Mouse (Mus musculus) forebrain, embryonic 13.5 days (tissue): ENCODE measurements around the gene Ifitm6. TPM values are rescaled to one million over a fixed set of nuclear protein-coding genes. Genes with fewer than 3 reads are reported as not detected.

ENCODE experiments used
- ATAC-seq: fragments of 200-750 bp; cut with Nextera tagmentation; 2 replicates; pipeline ENCODE4 v1.8.0; 2017
- H3K27ac ChIP-seq: fragments of 300-500 bp; sonication (generic); 2 replicates; pipeline ENCODE4 v1.5.1; 2015; ENCODE audit warnings: inconsistent platforms, mild to moderate bottlenecking, moderate library complexity
- H3K27me3 ChIP-seq: fragments of 300-500 bp; sonication (generic); 2 replicates; pipeline ENCODE4 v1.6.1; 2015; ENCODE audit warnings: mild to moderate bottlenecking, inconsistent platforms
- H3K36me3 ChIP-seq: fragments of 300-500 bp; sonication (generic); 2 replicates; pipeline ENCODE4 v1.6.1; 2015; ENCODE audit warnings: mild to moderate bottlenecking, inconsistent platforms; ENCODE audit not compliant: poor library complexity, severe bottlenecking
- H3K4me1 ChIP-seq: fragments of 300-500 bp; sonication (generic); 2 replicates; pipeline ENCODE4 v1.6.1; 2015; ENCODE audit warnings: inconsistent platforms
- H3K4me2 ChIP-seq: fragments of 300-500 bp; sonication (generic); 2 replicates; pipeline ENCODE4 v1.6.1; 2015; ENCODE audit warnings: inconsistent platforms, mild to moderate bottlenecking, moderate library complexity
- H3K4me3 ChIP-seq: fragments of 300-500 bp; sonication (generic); 2 replicates; pipeline ENCODE4 v1.5.1; 2015; ENCODE audit warnings: mild to moderate bottlenecking, inconsistent platforms
- H3K9ac ChIP-seq: fragments of 300-500 bp; sonication (generic); 2 replicates; pipeline ENCODE4 v1.6.1; 2015; ENCODE audit warnings: mild to moderate bottlenecking, inconsistent platforms
- H3K9me3 ChIP-seq: fragments of 300-500 bp; sonication (generic); replicated peaks from 2 replicates; pipeline ENCODE4 v1.6.1; 2016; ENCODE audit warnings: inconsistent platforms
- WGBS: fragments of 180-500 bp; shearing (Covaris S2); methylation state at CpG from one replicate; pipeline ENCODE4 v1.1.7; 2015; 5-methylcytosine and 5-hydroxymethylcytosine counted together
- polyA plus RNA-seq: library from polyadenylated mRNA; unstranded; fragments of >200 nt; fragmentation: Nextera tagmentation; extraction: Ambion mirVana; gene quantifications from 2 replicates; pipeline ENCODE4 v1.2.1, GENCODE M21; 2015

Gene Ifitm6
- polyA plus RNA-seq, 1 experiment from 2014 or later, result not detected

DNA sequence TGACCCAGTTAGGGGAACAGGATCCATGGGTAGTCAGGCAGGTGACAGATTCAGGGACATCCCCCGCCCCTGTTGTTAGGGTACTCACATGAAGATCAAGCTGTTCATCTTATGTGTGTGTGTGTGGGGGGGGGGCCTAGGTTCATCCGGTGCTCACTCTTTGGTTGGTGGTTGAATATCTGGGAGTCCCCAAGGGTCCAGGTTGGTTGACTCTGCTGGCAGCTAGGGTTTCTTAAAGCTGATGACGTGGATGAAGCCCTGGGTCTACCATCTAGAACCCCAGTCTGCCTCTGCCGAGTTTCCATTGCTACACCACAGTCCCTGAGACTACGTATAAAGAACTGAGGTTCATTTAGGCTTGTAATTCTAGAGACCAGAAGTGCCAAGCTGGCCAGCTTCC, 1.3 kb upstream of the Ifitm6 start:
- Histone ChIP-seq H3K4me3 (no peak overlapping the region), H3K9me3 (no peaks in the 10 kb centered on the region), H3K36me3 (no peaks in the 10 kb centered on the region), H3K4me2 (no peak overlapping the region), H3K27me3 (no peaks in the 10 kb centered on the region), H3K4me1 (no peaks in the 10 kb centered on the region), H3K27ac (no peak overlapping the region), H3K9ac (no peak overlapping the region)
- WGBS, result 91% methylated on average over 5 of the region's 5 CpGs
- ATAC-seq, result no peak

DNA sequence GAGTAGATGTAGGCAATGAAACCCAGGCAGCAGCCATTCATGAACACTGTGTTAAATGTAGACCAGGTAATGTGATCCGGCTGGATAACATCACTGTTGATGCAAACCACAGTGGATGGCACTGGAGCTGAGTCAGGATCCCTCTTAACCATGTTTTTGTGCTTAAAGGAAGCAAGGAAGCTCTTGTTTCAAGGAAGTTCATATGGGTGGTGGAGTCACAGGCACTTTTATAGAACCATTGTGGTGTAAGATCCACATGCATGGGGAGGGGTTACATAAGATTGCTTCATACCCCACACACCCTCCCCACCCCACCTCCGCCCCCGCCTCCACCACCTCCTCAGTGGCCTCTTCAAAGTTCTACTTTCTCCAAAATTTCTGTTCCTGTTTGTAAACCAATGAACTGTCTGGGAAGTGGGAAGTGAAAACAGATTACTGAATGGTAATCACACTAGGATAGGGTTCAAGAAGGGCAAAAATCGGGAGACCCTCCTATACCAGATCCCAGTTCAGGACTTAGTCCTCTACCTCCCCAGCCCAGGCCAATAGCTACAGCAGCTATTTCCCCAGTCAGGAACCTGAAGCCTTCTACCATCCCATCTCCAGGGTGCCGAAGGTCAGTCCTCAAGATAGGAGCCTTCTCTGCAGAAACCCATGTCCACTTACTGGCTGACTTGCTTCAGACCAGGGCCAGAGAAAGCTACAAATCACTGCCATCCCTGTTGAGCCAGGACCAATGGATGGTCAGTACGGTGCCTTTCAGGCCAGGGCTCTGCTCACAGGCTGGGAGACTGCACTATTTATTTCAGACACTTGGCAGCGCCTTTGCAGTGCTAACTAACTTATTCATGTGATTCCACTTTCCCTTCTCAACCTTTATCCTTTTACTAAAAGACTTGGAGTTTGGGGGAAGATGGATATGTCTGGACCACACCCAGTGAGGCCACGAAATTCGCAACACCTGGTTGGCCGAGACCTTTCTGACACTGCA, 722 bp downstream of the Ifitm6 start:
- H3K27me3 ChIP-seq, result no peaks in the 10 kb centered on the region
- no peaks in the 10 kb centered on the region for H3K4me1 ChIP-seq
- H3K36me3 ChIP-seq, result no peaks in the 10 kb centered on the region
- no peak overlapping the region for H3K9ac ChIP-seq
- no peak overlapping the region for H3K4me2 ChIP-seq
- no peak overlapping the region for H3K27ac ChIP-seq
- WGBS, result 90% methylated on average over 10 of the region's 10 CpGs
- H3K9me3 ChIP-seq, result no peaks in the 10 kb centered on the region
- H3K4me3 ChIP-seq, result no peak overlapping the region
- no peak for ATAC-seq

DNA sequence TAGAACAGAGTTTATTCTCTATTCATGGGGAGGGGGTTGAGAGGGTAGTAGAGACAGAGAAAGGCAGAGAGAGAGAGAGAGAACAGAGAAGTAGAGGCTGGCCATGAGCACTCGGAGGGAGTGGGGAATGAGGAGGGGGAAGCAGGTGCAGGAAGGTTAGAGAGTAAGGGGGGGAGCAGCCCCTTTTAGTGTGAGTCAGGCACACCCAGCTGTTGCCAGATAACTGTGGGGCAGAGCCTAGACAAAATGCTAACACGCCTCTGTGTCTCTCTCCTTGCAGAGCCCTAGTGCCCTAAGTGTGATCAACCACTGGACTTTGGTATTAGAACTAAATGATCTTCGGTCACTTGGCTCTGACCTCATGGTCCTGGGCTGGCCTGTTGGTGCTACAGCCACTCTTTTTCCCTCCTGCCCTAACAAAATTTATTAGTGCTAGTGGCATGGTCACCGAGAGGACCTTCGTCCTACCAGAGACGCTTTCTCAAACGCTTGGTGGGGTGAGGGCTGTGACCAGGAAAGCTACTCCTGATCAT, 6.4 kb downstream of the Ifitm6 start:
- Histone ChIP-seq H3K4me1 (peaks cover 5% of the 10 kb centered on the region), H3K9me3 (no peaks in the 10 kb centered on the region), H3K9ac (no peak overlapping the region), H3K4me3 (no peak overlapping the region), H3K4me2 (no peak overlapping the region), H3K27ac (no peak overlapping the region), H3K27me3 (no peaks in the 10 kb centered on the region), H3K36me3 (no peaks in the 10 kb centered on the region)
- no peak for ATAC-seq
- 88% methylated on average over 7 of the region's 7 CpGs for WGBS

- no peak for ATAC-seq
- H3K36me3 ChIP-seq, result no peaks in the 10 kb centered on the region
- no peaks in the 10 kb centered on the region for H3K27me3 ChIP-seq
- 0 out of 2 replicates have a peak within 1 kb of the TSS, but pooled peaks have one; percentile 26 for H3K9ac ChIP-seq
- 41% methylated on average over 10 of the region's 10 CpGs for WGBS
- H3K4me1 ChIP-seq, result peaks cover 5% of the 10 kb centered on the region
- no peak within 1 kb of the TSS for H3K4me3 ChIP-seq
- no peaks in the 10 kb centered on the region for H3K9me3 ChIP-seq
- no peak within 1 kb of the TSS for H3K27ac ChIP-seq
- H3K4me2 ChIP-seq, result peak within 1 kb of the TSS; percentile 17
Measured at GRCm38 (mm10) chr7:141010593-141010992, 7.1 kb downstream of the Ifitm6 start, which contains the start of gene Ifitm3. Gene Ifitm3 (minus strand): TSS chr7:141010770.

- no peak overlapping the region for H3K4me2 ChIP-seq
- no peak overlapping the region for H3K27ac ChIP-seq
- 91% methylated on average over 9 of the region's 9 CpGs for WGBS
- no peak overlapping the region for H3K4me3 ChIP-seq
- ATAC-seq, result no peak
- peaks cover 5% of the 10 kb centered on the region for H3K4me1 ChIP-seq
- no peaks in the 10 kb centered on the region for H3K36me3 ChIP-seq
- H3K9me3 ChIP-seq, result no peaks in the 10 kb centered on the region
- no peak overlapping the region for H3K9ac ChIP-seq
- no peaks in the 10 kb centered on the region for H3K27me3 ChIP-seq
Measured at GRCm38 (mm10) chr7:141009665-141010064, 8.1 kb downstream of the Ifitm6 start.

GRCm38 (mm10) chr7:141008938-141009660, 8.6 kb downstream of the Ifitm6 start:
- H3K36me3 ChIP-seq, result no peaks in the 10 kb centered on the region
- no peaks in the 10 kb centered on the region for H3K9me3 ChIP-seq
- 10% methylated on average over 20 of the region's 20 CpGs for WGBS
- H3K27ac ChIP-seq, result no peak overlapping the region
- H3K27me3 ChIP-seq, result no peaks in the 10 kb centered on the region
- no peak overlapping the region for H3K9ac ChIP-seq
- peaks cover 5% of the 10 kb centered on the region for H3K4me1 ChIP-seq
- peak overlapping the region; percentile 36 for H3K4me2 ChIP-seq
- H3K4me3 ChIP-seq, result no peak overlapping the region
- peak; percentile 67; the same call in 1 of the 2 replicates for ATAC-seq

- Histone ChIP-seq H3K36me3 (no peaks in the 10 kb centered on the region), H3K4me2 (no peak overlapping the region)
- 13% methylated on average over 7 of the region's 7 CpGs for WGBS
Measured at GRCm38 (mm10) chr7:141008312-141008761, 9.4 kb downstream of the Ifitm6 start.

DNA sequence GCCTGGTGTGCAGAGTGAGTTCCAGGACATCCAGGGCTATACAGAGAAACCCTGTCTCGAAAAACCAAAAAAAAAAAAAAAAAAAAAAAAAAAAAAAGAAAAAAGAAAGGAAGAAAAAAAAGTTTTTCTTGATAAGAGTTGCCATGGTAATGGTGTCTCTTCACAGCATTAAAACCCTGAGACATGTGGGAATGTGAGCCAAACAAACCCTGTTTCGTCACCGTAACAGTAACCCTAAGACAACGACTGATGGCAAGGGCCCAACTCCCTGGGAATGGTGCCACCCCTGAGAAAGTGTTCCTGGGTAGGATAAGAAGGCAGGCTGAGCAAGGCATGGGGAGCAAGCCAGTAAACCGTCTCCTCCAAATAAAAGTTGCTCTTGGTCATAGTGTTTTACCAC, 10.8 kb downstream of the Ifitm6 start:
- Histone ChIP-seq H3K9me3 (no peaks in the 10 kb centered on the region), H3K4me2 (no peak overlapping the region), H3K4me1 (peaks cover 5% of the 10 kb centered on the region), H3K27me3 (no peaks in the 10 kb centered on the region), H3K36me3 (no peaks in the 10 kb centered on the region), H3K9ac (no peak overlapping the region), H3K4me3 (no peak overlapping the region), H3K27ac (no peak overlapping the region)
- no peak for ATAC-seq
- WGBS, result 66% methylated on average over 5 of the region's 5 CpGs

More at GRCm38 (mm10) chr7:141008312-141008761, 9.4 kb downstream of the Ifitm6 start:
- Histone ChIP-seq H3K9ac (no peak overlapping the region), H3K4me1 (peaks cover 5% of the 10 kb centered on the region), H3K4me3 (no peak overlapping the region), H3K27me3 (no peaks in the 10 kb centered on the region), H3K9me3 (no peaks in the 10 kb centered on the region), H3K27ac (no peak overlapping the region)
- ATAC-seq, result no peak

GRCm38 (mm10) chr7:141006446-141006845, 11.3 kb downstream of the Ifitm6 start:
- H3K9ac ChIP-seq, result no peak overlapping the region
- WGBS, result 94% methylated on average over 6 of the region's 6 CpGs
- H3K27ac ChIP-seq, result no peak overlapping the region
- no peaks in the 10 kb centered on the region for H3K36me3 ChIP-seq
- no peaks in the 10 kb centered on the region for H3K27me3 ChIP-seq
- H3K9me3 ChIP-seq, result no peaks in the 10 kb centered on the region
- H3K4me2 ChIP-seq, result no peak overlapping the region
- peaks cover 5% of the 10 kb centered on the region for H3K4me1 ChIP-seq
- ATAC-seq, result no peak
- H3K4me3 ChIP-seq, result no peak overlapping the region

DNA sequence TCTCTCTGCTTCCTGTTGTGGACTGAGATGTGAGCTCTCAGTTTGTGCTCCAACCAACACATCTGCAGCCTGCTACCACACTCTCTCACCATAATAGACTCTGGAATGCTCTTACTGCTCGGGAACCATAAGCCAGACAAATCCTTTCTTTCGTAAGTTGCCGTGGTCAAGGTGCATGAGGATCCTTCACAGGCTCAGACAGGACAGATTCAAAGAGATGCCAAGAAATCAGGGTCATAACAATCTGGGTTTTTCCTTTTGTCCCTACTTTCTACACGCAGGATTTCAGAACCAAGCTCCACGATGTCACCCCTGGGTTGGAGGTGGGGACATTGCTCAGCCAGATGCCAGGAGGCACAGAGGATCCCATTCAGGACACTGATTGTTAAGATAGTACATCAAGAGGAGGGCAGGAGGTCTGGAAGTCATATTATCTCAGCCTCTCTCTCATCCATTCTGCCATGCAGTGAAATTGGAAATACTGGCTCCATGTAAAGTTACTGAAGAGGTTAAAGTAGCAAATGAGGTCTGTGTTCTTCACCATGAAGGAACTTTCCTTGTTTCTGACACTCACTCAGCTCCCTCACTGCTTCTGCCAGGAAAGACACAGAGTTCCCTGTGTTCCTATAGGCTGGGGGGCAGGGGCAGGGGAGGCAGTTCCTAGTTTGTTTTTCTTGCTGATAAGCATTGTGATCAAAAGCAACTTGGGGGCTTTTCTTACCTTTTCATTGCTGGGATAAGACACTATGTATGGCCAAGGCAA, 14.3 kb downstream of the Ifitm6 start:
- no peak overlapping the region for H3K27ac ChIP-seq
- no peaks in the 10 kb centered on the region for H3K27me3 ChIP-seq
- H3K4me2 ChIP-seq, result no peak overlapping the region
- no peaks in the 10 kb centered on the region for H3K4me1 ChIP-seq
- H3K36me3 ChIP-seq, result no peaks in the 10 kb centered on the region
- no peaks in the 10 kb centered on the region for H3K9me3 ChIP-seq
- no peak overlapping the region for H3K4me3 ChIP-seq
- WGBS, result 86% methylated on average over 5 of the region's 5 CpGs
- H3K9ac ChIP-seq, result no peak overlapping the region
- ATAC-seq, result no peak

DNA sequence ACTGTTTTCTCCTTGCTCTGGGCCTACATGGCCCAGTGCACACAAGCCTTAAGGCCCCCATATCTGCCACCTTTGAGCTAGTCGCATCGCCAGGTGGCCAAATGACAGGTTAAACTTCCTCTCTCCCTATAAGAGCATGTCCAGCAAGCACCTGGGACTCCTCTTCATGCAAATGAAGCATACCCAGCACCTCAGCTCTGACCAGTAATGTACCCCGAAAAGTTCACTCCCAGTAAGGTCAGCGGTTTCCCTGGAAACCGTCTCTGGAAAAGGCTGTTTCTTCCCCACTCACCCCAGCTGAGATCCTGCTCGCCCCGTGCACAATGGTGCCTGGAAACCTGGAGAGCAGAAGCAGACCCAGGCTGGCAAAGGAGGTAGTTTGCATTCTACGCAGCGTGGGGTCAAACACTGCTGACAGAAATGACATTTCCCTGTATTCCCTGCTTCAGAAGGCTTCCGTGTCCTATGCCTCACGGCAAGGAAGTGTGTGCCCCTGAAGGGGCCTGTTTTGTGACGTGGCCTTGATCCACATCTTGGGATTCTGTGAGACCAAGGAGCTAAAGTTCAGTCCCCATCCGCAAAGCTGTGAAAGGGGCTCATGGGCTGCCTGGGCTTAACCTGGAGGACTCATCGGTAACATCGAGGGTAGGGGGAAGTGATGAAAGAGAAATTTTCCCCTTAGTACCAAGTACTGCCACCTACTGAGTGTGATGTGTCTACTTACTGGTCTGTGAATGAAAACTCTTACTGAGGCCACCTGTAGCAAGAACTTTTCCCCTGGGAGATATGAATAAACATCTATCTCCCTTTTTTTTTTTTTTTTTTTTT, 16.6 kb downstream of the Ifitm6 start:
- H3K9ac ChIP-seq, result no peak overlapping the region
- WGBS, result 79% methylated on average over 15 of the region's 15 CpGs
- no peaks in the 10 kb centered on the region for H3K36me3 ChIP-seq
- H3K27me3 ChIP-seq, result no peaks in the 10 kb centered on the region
- no peak for ATAC-seq
- no peak overlapping the region for H3K27ac ChIP-seq
- no peak overlapping the region for H3K4me2 ChIP-seq
- no peaks in the 10 kb centered on the region for H3K9me3 ChIP-seq
- H3K4me1 ChIP-seq, result no peaks in the 10 kb centered on the region
- no peak overlapping the region for H3K4me3 ChIP-seq
